Mouse (Mus musculus) intestine, embryonic 14.5 days (tissue): ENCODE measurements around the gene Sirpa. TPM values are rescaled to one million over a fixed set of nuclear protein-coding genes. Genes with fewer than 3 reads are reported as not detected.

Experiments used
- ATAC-seq: fragments of 200-750 bp; cut with Nextera tagmentation; replicated peaks from 2 replicates; pipeline ENCODE4 v1.8.0; 2017; ENCODE audit warnings: low read depth, moderate number of reproducible peaks, moderate TSS enrichment, moderate library complexity; ENCODE audit not compliant: low FRiP score, low TSS enrichment
- DNase-seq: peaks from one replicate; pipeline ENCODE4 v3.0.0-alpha.2; 2018; ENCODE audit warnings: low spot score
- H3K27ac ChIP-seq: fragments of 300-500 bp; sonication (generic); 2 replicates; pipeline ENCODE4 v1.5.1; 2014; ENCODE audit warnings: low read depth, mild to moderate bottlenecking, control low read depth
- H3K27me3 ChIP-seq: fragments of 300-500 bp; sonication (generic); replicated peaks from 2 replicates; pipeline ENCODE4 v1.6.1; 2014; ENCODE audit warnings: low read length, control low read depth; ENCODE audit not compliant: control insufficient read depth, insufficient read depth
- H3K36me3 ChIP-seq: fragments of 300-500 bp; sonication (generic); 2 replicates; pipeline ENCODE4 v1.6.1; 2014; ENCODE audit warnings: low read length, control low read depth; ENCODE audit not compliant: control insufficient read depth, insufficient read depth
- H3K4me1 ChIP-seq: fragments of 300-500 bp; sonication (generic); replicated peaks from 2 replicates; pipeline ENCODE4 v1.6.1; 2014; ENCODE audit warnings: low read length, control low read depth, mixed read lengths; ENCODE audit not compliant: control insufficient read depth, insufficient read depth
- H3K4me2 ChIP-seq: fragments of 300-500 bp; sonication (generic); 2 replicates; pipeline ENCODE4 v1.6.1; 2014; ENCODE audit warnings: low read length
- H3K4me3 ChIP-seq: fragments of 300-500 bp; sonication (generic); 2 replicates; pipeline ENCODE4 v1.5.1; 2014; ENCODE audit warnings: low read depth, low read length, control low read depth, mixed read lengths
- H3K9ac ChIP-seq: fragments of 300-500 bp; sonication (generic); 2 replicates; pipeline ENCODE4 v1.6.1; 2014; ENCODE audit warnings: mild to moderate bottlenecking, low read length
- H3K9me3 ChIP-seq: fragments of 300-500 bp; sonication (generic); 2 replicates; pipeline ENCODE4 v1.6.1; 2016; ENCODE audit warnings: low read length, control low read depth; ENCODE audit not compliant: control insufficient read depth
- WGBS: fragments of 180-500 bp; shearing (Covaris S2); extraction: QIAGEN DNeasy Blood & Tissue Kit; methylation state at CpG from one replicate; pipeline ENCODE4 v1.1.7; 2014; 5-methylcytosine and 5-hydroxymethylcytosine counted together
- polyA plus RNA-seq: library from polyadenylated mRNA; unstranded; fragments of >200 nt; fragmentation: Nextera tagmentation; extraction: Ambion mirVana; gene quantifications from 2 replicates; pipeline ENCODE4 v1.2.1, GENCODE M21; 2014

Sirpa gene
- polyA plus RNA-seq, 1 experiment from 2014 or later: 29.9 TPM

DNA sequence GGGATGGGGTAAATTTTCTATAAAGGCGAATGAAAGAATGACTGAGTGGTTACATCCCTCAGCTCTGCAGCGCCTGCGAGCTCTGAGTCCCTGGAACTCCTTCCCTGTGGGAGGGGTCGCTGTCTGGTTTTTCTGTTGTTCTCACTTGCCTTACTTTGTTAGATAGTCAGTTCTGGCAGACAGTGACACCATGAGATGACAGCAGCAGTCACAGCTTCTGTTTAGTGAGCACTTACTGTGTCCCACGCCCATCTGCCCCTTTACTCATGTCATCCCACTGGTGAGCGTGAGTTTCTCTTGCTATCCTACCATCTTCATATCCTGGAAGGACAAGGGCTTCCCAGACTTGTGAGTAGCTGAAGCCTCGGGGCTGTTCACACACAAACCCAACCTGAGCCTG lies 31.1 kb downstream of the Sirpa start:
- no peak overlapping the region for H3K27ac ChIP-seq
- DNase-seq: no peak
- H3K9ac ChIP-seq: no peak overlapping the region
- ATAC-seq: no peak
- no peaks in the 10 kb centered on the region for H3K9me3 ChIP-seq
- no peaks in the 10 kb centered on the region for H3K27me3 ChIP-seq
- no peaks in the 10 kb centered on the region for H3K4me1 ChIP-seq
- H3K36me3 ChIP-seq: 0 out of 2 replicates have a peak, but pooled peaks cover 7% of the 10 kb centered on the region
- WGBS: 86% methylated on average over 7 of the region's 7 CpGs
- H3K4me3 ChIP-seq: no peak overlapping the region
- no peak overlapping the region for H3K4me2 ChIP-seq

DNA sequence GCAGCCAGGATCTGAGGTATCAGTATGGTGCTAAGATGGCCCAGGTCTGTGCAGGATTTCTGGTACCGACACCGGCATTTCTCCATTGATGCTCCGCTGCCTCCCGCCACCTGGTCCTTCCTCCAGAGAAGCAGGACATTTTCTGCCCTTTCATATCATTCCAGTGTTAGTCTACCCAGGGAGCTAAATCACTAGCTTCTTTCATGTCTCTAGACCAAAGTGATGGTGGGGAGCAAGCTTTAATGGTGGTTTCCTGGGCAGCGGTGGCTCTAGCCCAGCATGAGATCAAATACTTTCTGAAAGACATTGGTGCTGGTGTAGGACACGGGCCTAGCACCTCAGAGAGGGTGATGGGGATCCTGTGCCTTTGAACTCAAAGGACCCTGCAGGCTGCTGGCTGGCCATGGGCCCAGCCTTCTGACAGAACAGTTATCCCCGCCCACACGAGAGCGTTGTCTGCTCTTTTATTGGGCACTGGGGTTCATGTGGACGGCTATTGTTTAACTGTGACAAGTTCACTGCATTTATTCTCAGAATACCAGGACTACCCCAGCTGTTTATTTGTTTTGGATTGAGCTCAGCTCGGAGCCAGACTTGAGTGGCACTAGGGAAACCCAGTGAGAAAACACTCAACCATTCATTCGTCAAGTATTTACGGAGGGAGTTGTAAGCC lies 31.7 kb downstream of the Sirpa start:
- Histone ChIP-seq H3K9ac (no peak overlapping the region), H3K4me2 (no peak overlapping the region), H3K4me3 (no peak overlapping the region), H3K9me3 (no peaks in the 10 kb centered on the region), H3K4me1 (no peaks in the 10 kb centered on the region), H3K27me3 (no peaks in the 10 kb centered on the region), H3K36me3 (0 out of 2 replicates have a peak, but pooled peaks cover 7% of the 10 kb centered on the region), H3K27ac (no peak overlapping the region)
- DNase-seq: no peak
- no peak for ATAC-seq
- 68% methylated on average over 13 of the region's 13 CpGs for WGBS

DNA sequence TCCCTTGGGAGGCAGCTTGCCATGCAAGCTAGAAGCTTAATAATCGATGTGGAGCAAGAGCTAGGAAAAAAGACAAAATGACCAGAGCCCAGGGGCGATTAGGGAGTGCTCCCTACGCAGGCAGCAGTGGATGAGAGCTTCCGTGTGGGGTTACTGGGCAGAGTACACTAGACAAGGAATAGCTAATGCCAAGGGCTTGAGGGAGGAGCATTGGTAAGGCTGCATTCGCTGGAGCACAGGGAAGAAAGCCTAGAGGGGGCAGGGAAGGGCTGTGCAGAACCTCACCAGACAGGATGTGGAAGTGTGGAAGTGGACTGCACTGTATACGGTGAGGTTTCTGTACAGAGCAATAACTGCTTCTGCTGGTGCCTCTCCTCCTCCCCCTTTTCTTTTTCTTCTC lies 32.3 kb downstream of the Sirpa start:
- WGBS: 58% methylated on average over 6 of the region's 6 CpGs
- ATAC-seq (no peak), DNase-seq (no peak)
- Histone ChIP-seq H3K36me3 (0 out of 2 replicates have a peak, but pooled peaks cover 7% of the 10 kb centered on the region), H3K4me3 (no peak overlapping the region), H3K27me3 (no peaks in the 10 kb centered on the region), H3K9ac (no peak overlapping the region), H3K27ac (no peak overlapping the region), H3K9me3 (no peaks in the 10 kb centered on the region), H3K4me1 (no peaks in the 10 kb centered on the region), H3K4me2 (no peak overlapping the region)

DNA sequence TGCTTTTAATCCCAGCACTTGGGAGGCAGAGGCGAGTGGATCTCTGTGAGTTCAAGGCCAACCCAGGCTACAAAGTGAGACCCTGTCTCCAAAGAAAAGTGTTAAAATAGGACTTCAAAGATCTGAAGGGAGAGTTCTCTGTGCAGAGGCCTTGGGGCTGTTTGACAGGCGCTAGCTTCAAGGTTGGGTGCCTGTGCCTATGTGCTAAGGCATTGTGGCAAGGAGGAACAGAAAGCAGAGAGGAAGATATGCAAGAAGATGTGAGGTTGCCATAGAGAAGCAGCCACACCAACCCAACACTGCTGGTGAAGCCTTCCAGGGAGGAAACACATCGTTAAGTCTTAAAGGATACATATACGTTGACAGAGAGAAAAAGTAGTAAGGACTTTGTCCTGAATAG lies 33.2 kb downstream of the Sirpa start:
- 90% methylated on average over 4 of the region's 4 CpGs for WGBS
- H3K36me3 ChIP-seq: 0 out of 2 replicates have a peak, but pooled peaks cover 9% of the 10 kb centered on the region
- no peak overlapping the region for H3K27ac ChIP-seq
- no peaks in the 10 kb centered on the region for H3K9me3 ChIP-seq
- H3K4me2 ChIP-seq: no peak overlapping the region
- H3K9ac ChIP-seq: no peak overlapping the region
- H3K4me3 ChIP-seq: no peak overlapping the region
- ATAC-seq (no peak), DNase-seq (no peak)
- no peaks in the 10 kb centered on the region for H3K27me3 ChIP-seq
- no peaks in the 10 kb centered on the region for H3K4me1 ChIP-seq

DNA sequence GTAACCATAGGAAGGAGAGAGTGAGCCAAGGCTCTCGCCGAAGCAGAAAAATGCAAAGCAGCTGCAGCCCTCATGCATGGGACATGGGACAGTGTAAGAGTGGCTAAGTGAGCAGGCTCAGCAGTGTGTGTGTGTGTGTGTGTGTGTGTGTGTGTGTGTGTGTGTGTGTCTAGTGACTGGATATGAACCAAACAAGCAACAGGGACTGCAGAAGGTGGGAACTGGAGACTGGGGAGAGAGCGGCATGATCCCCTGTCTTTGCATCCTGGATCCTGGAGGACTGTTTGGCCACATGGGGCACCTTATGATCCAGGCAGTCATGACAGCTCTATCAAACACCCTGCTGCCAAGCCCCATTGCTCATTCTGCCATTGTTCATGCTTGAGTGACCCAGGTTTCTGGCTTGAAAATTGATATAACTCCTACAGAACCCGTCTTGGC lies 34.0 kb downstream of the Sirpa start:
- Histone ChIP-seq H3K4me1 (no peaks in the 10 kb centered on the region), H3K9me3 (no peaks in the 10 kb centered on the region), H3K4me2 (no peak overlapping the region), H3K4me3 (no peak overlapping the region), H3K27me3 (no peaks in the 10 kb centered on the region), H3K36me3 (peaks cover 16% of the 10 kb centered on the region; the same call in 1 of the 2 replicates), H3K9ac (no peak overlapping the region), H3K27ac (no peak overlapping the region)
- peak; percentile 31 for DNase-seq
- no peak for ATAC-seq
- WGBS: 89% methylated on average over 4 of the region's 4 CpGs

DNA sequence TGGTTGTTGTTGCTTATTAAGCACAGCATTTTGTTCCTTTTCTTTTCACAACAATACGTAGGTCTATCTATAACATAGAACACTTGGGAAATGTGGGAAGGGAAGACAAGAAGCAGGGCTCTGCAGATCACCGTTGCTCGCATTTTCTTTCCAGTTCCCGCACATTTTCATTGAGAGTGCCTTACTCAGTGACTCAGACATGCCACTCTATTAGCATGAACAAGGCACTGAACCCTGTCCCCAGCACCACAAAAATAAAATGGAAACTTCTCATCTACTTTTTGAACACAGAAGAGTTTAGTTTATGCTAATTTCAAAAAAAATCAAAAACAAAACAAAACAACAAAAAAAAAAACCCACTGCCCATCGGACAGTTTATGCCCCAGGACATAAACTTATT lies 34.5 kb downstream of the Sirpa start:
- H3K4me3 ChIP-seq: no peak overlapping the region
- H3K36me3 ChIP-seq: peaks cover 17% of the 10 kb centered on the region; the same call in 1 of the 2 replicates
- H3K4me1 ChIP-seq: no peaks in the 10 kb centered on the region
- H3K9ac ChIP-seq: no peak overlapping the region
- no peak overlapping the region for H3K27ac ChIP-seq
- no peaks in the 10 kb centered on the region for H3K27me3 ChIP-seq
- no peaks in the 10 kb centered on the region for H3K9me3 ChIP-seq
- no peak for ATAC-seq
- WGBS: 91% methylated on average over 5 of the region's 5 CpGs
- H3K4me2 ChIP-seq: no peak overlapping the region
- DNase-seq: peak; percentile 29

DNA sequence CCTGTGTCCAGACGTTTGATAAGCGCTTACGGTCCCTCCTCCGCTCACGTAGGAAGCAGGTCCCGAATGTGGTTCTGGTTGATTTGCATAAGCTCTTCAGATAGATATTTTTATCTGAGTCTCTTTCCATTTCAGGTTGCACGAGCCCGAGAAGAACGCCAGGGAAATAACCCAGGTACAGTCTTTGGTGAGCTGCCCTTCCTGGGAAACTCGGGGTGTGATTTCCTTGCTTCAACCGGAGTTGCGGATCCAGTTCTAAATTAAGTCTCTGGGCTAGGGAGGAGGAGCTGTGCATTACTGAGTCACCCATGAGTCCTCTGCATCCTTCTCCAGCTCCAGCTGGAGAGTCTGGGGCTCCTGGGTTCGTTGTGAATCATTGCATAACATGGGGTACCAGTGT lies 35.2 kb downstream of the Sirpa start:
- Histone ChIP-seq H3K9me3 (no peaks in the 10 kb centered on the region), H3K27ac (no peak overlapping the region), H3K4me2 (no peak overlapping the region), H3K36me3 (peaks cover 17% of the 10 kb centered on the region; the same call in 1 of the 2 replicates), H3K4me3 (no peak overlapping the region), H3K27me3 (no peaks in the 10 kb centered on the region), H3K4me1 (no peaks in the 10 kb centered on the region), H3K9ac (no peak overlapping the region)
- ATAC-seq (no peak), DNase-seq (peak; percentile 41)
- 67% methylated on average over 13 of the region's 13 CpGs for WGBS

DNA sequence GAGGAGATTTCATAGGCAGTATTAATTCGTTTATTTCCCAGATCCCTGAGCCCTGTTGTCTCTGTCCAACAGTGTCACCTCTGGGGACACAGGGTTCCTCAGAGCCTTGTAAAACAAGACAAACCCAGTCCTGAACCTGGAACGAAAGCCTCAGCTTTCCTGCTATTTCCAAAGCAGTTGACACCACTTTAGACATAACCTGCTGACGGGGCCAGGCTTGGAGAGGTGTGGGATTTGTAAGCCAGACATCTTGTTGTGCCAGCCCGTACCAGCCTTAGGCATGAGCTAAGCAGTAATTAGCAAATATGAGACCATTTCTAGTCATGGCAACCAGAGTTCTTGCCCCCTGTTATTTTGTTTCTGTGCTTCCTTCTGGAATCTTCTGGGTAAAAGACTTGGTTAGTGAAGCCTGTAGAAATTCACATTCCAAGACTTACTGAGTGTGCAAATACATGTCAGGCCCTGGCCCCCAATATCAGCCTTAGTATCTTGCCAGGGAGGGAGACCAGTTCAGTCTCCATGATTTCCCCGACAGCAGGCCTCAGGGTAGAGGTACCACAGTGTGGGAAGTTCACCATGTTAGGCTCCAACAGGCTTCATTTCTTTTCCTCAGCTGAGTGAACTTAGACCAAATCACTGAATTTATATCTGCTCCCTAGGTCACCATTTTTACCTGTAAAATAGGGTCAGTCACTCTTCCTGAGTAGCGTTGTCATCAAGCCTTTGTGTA lies 36.0 kb downstream of the Sirpa start:
- no peaks in the 10 kb centered on the region for H3K27me3 ChIP-seq
- DNase-seq (peak; percentile 35), ATAC-seq (no peak)
- peaks cover 17% of the 10 kb centered on the region; the same call in 1 of the 2 replicates for H3K36me3 ChIP-seq
- no peaks in the 10 kb centered on the region for H3K9me3 ChIP-seq
- H3K4me2 ChIP-seq: no peak overlapping the region
- H3K27ac ChIP-seq: no peak overlapping the region
- H3K9ac ChIP-seq: no peak overlapping the region
- no peak overlapping the region for H3K4me3 ChIP-seq
- no peaks in the 10 kb centered on the region for H3K4me1 ChIP-seq
- WGBS: 91% methylated on average over 6 of the region's 6 CpGs
